Mouse (Mus musculus) brain, embryonic 14.5 days (tissue): ENCODE data around the gene Themis2.

ENCODE experiments used
- CTCF ChIP-seq: fragments of 200-500 bp; IDR thresholded peaks from 2 replicates; pipeline ENCODE4 v1.5.1; 2012; ENCODE audit warnings: inconsistent platforms, mild to moderate bottlenecking, moderate library complexity, borderline replicate concordance; ENCODE audit not compliant: insufficient read depth, insufficient read length; ENCODE audit errors: extremely low read depth
- POLR2A ChIP-seq: fragments of 200-500 bp; IDR thresholded peaks from 2 replicates; pipeline ENCODE4 v1.6.1; 2012; ENCODE audit warnings: mild to moderate bottlenecking, inconsistent platforms, borderline replicate concordance; ENCODE audit not compliant: poor library complexity, insufficient read depth, insufficient read length, severe bottlenecking; ENCODE audit errors: extremely low read depth

DNA sequence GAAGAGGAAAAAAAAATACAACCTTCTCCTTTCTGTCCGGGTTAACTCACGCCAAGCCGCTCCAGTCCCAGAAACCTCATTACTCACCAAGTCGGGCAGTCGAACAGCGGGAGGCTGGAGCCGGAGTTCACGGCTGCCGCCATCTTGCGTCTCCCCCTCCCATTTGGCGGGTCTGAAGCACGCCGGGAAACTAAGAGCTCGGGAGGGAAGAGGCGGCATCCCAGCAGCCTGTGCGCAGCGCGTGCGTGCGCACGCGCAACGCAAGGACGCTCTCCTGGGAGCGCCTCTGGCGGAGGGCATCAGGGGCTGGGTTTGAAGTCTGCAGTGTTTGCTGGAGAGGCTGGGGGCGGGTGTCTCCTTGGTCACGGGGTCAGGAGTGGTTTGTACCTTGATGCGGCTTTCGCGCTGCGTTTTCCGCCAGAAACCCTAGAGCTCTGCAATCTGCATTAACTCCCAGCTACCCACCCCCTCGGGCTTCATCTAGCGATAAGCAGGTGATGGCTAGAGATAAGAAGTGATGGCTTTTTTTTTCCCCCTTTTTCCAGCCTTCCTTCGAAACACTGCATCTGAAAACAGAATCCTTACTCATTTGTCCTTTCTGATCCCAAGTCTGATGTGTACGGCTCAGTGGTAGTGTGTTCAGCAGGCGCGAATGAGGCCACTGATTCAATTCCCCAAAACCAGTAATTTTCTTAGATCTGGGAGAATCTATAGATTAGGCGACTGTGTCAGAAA lies 47.0 kb upstream of the Themis2 start, which contains the start of gene Ppp1r8:
- TF ChIP-seq CTCF (peak; percentile 52; the same call in 1 of the 2 replicates), POLR2A (peak; percentile 82; the same call in 1 of the 2 replicates)
